Mouse (Mus musculus): ENCODE results near the gene Csdc2. TPM values are rescaled to one million over a fixed set of nuclear protein-coding genes. Genes with fewer than 3 reads are reported as not detected.
"Not testable (repeated sequence)": the region's sequence is repeated elsewhere in the genome, so short reads cannot be mapped to it uniquely, and the experiment has no call there.

The Csdc2 gene
- total RNA-seq, 1 experiment: 1.2 TPM

DNA sequence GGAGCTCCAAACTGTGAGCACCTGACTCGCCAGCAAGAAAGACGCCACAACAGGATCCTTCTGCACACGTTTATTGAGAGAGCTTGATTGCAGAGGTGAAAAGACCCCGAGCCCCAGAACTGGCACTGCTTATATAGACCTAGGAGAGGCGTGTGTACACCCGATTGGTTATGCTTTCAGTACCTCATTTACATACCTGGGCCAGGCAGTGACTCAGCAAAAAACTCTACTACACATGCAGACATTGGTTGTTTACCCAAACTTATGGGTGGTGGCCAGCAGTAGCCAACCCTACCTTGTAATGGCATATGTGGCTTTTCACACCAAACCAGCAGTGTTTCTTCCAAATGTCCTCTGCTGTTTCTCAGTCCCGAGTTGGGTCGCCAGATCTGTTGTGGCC is 38.6 kb downstream of the Csdc2 start:
- H3K36me3 ChIP-seq (ENCODE audit: control insufficient read depth, insufficient read depth, low read length, poor library complexity, severe bottlenecking); H3K4me3 ChIP-seq (ENCODE audit: insufficient read depth in 1 of 2, low read depth in 1 of 2, low read length in 2 of 2, poor library complexity in 1 of 2, severe bottlenecking in 1 of 2); H3K9ac ChIP-seq (ENCODE audit: insufficient read depth, low read depth, low read length, poor library complexity, severe bottlenecking); in situ Hi-C loops (cut with MboI; ENCODE audit: low sequenced_read_pairs in 2 of 2, unreplicated experiment in 2 of 2); DNase-seq (ENCODE audit: low read depth, low spot score); H3K4me1 ChIP-seq (ENCODE audit: control insufficient read depth in 2 of 2, insufficient read depth in 2 of 2, low read length in 2 of 2, poor library complexity in 1 of 2): not testable (repeated sequence)
- Histone ChIP-seq H3K27ac (ENCODE audit: insufficient read depth, low read depth, low read length, poor library complexity, severe bottlenecking) (peak overlapping the region; percentile 76), H3K9me3 (ENCODE audit: control insufficient read depth, insufficient read depth, low read depth, low read length) (peaks cover 12% of the 10 kb centered on the region)
- TF ChIP-seq MAFK (IDR thresholded peaks at IDR 0.05; ENCODE audit: insufficient read depth, low read depth, low read length): peak; percentile 87

DNA sequence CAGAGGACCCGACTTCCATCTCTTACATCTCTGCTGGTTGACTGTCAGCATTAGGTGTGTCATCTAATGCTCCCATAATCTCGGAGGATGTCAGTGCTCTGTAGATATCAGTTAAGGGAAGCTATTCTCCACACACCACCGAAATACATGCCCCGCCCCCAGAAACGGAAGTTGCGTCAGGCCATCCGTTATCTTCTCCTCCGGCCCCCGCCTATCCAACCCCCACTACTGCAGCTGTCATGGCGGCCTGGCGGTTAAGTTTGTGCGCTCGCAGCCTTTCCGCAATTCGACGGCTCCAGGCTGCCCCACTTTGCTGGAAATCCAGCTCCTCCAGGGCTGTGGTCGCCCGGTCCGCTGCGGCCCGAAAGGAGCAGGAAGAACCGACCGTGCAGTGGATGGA is 43.8 kb downstream of the Csdc2 start, which contains the start of gene 1700029P11Rik:
TSS of gene 1700029P11Rik (plus strand) at position 220 of the 400 bp plus-strand sequence.
- H3K27ac ChIP-seq (ENCODE audit: insufficient read depth, low read depth, low read length, poor library complexity, severe bottlenecking): peak within 1 kb of the TSS; percentile 57; the same call in 1 of the 2 replicates
- H3K9me3 ChIP-seq (ENCODE audit: control insufficient read depth, insufficient read depth, low read depth, low read length): peaks cover 3% of the 10 kb centered on the region; the same call in 1 of the 2 replicates
- TF ChIP-seq CHD2 (IDR thresholded peaks at IDR 0.05; ENCODE audit: low read depth, low read length): no peak
- TF ChIP-seq MAFK (IDR thresholded peaks at IDR 0.05; ENCODE audit: insufficient read depth, low read depth, low read length): no peak
- TF ChIP-seq ZNF384 (IDR thresholded peaks at IDR 0.05; ENCODE audit: low read depth, low read length): no peak
- no peak for TF ChIP-seq HCFC1 (IDR thresholded peaks at IDR 0.05; ENCODE audit: borderline replicate concordance, insufficient read depth, low read length)
- no peak for TF ChIP-seq ZC3H11A (IDR thresholded peaks at IDR 0.05; ENCODE audit: borderline replicate concordance, low read depth, low read length)
- no peaks in the 10 kb centered on the region for H3K36me3 ChIP-seq (ENCODE audit: control insufficient read depth, insufficient read depth, low read length, poor library complexity, severe bottlenecking)
- DNase-seq (ENCODE audit: low read depth, low spot score): no peak
- H3K4me3 ChIP-seq (ENCODE audit: insufficient read depth in 1 of 2, low read depth in 1 of 2, low read length in 2 of 2, poor library complexity in 1 of 2, severe bottlenecking in 1 of 2): peak within 1 kb of the TSS; percentile 57 to 58
- in situ Hi-C loops (cut with MboI; ENCODE audit: low sequenced_read_pairs in 2 of 2, unreplicated experiment in 2 of 2): no loop called here
- peak within 1 kb of the TSS; percentile 76 for H3K9ac ChIP-seq (ENCODE audit: insufficient read depth, low read depth, low read length, poor library complexity, severe bottlenecking)
- no peaks in the 10 kb centered on the region for H3K4me1 ChIP-seq (ENCODE audit: control insufficient read depth in 2 of 2, insufficient read depth in 2 of 2, low read length in 2 of 2, poor library complexity in 1 of 2)

GRCm38 (mm10) chr15:81982173-81982572 is 45.6 kb downstream of the Csdc2 start:
- in situ Hi-C loops (cut with MboI; ENCODE audit: low sequenced_read_pairs in 2 of 2, unreplicated experiment in 2 of 2): no loop called here
- Histone ChIP-seq H3K9ac (ENCODE audit: insufficient read depth, low read depth, low read length, poor library complexity, severe bottlenecking) (no peak overlapping the region), H3K9me3 (ENCODE audit: control insufficient read depth, insufficient read depth, low read depth, low read length) (no peaks in the 10 kb centered on the region), H3K4me1 (ENCODE audit: control insufficient read depth in 2 of 2, insufficient read depth in 2 of 2, low read length in 2 of 2, poor library complexity in 1 of 2) (no peaks in the 10 kb centered on the region), H3K27ac (ENCODE audit: insufficient read depth, low read depth, low read length, poor library complexity, severe bottlenecking) (no peak overlapping the region), H3K36me3 (ENCODE audit: control insufficient read depth, insufficient read depth, low read length, poor library complexity, severe bottlenecking) (no peaks in the 10 kb centered on the region), H3K4me3 (ENCODE audit: insufficient read depth in 1 of 2, low read depth in 1 of 2, low read length in 2 of 2, poor library complexity in 1 of 2, severe bottlenecking in 1 of 2) (no peak overlapping the region)
- no peak for DNase-seq (ENCODE audit: low read depth, low spot score)
- TF ChIP-seq HCFC1 (IDR thresholded peaks at IDR 0.05; ENCODE audit: borderline replicate concordance, insufficient read depth, low read length) (peak; percentile 86), CHD2 (IDR thresholded peaks at IDR 0.05; ENCODE audit: low read depth, low read length) (no peak), ZC3H11A (IDR thresholded peaks at IDR 0.05; ENCODE audit: borderline replicate concordance, low read depth, low read length) (no peak)

- in situ Hi-C loops (cut with MboI; ENCODE audit: low sequenced_read_pairs in 2 of 2, unreplicated experiment in 2 of 2): loop anchor here in 1 of 2 experiments (5.0 kb wide), 1 partner anchor 33 kb away; no protein-coding TSS in a partner anchor
- H3K27ac ChIP-seq (ENCODE audit: insufficient read depth, low read depth, low read length, poor library complexity, severe bottlenecking): no peak overlapping the region
Observed at GRCm38 (mm10) chr15:81985267-81986161, 49.0 kb downstream of the Csdc2 start.

More at GRCm38 (mm10) chr15:81985267-81986161, 49.0 kb downstream of the Csdc2 start:
- Histone ChIP-seq H3K36me3 (ENCODE audit: control insufficient read depth, insufficient read depth, low read length, poor library complexity, severe bottlenecking) (no peaks in the 10 kb centered on the region), H3K9me3 (ENCODE audit: control insufficient read depth, insufficient read depth, low read depth, low read length) (no peaks in the 10 kb centered on the region), H3K4me3 (ENCODE audit: insufficient read depth in 1 of 2, low read depth in 1 of 2, low read length in 2 of 2, poor library complexity in 1 of 2, severe bottlenecking in 1 of 2) (no peak overlapping the region), H3K9ac (ENCODE audit: insufficient read depth, low read depth, low read length, poor library complexity, severe bottlenecking) (no peak overlapping the region), H3K4me1 (ENCODE audit: control insufficient read depth in 2 of 2, insufficient read depth in 2 of 2, low read length in 2 of 2, poor library complexity in 1 of 2) (no peaks in the 10 kb centered on the region; a peak in 1 of 4 replicates)
- TF ChIP-seq ZC3H11A (IDR thresholded peaks at IDR 0.05; ENCODE audit: borderline replicate concordance, low read depth, low read length): no peak
- TF ChIP-seq CHD2 (IDR thresholded peaks at IDR 0.05; ENCODE audit: low read depth, low read length): no peak
- no peak for TF ChIP-seq HCFC1 (IDR thresholded peaks at IDR 0.05; ENCODE audit: borderline replicate concordance, insufficient read depth, low read length)
- no peak for TF ChIP-seq ZNF384 (IDR thresholded peaks at IDR 0.05; ENCODE audit: low read depth, low read length)
- TF ChIP-seq MAFK (IDR thresholded peaks at IDR 0.05; ENCODE audit: insufficient read depth, low read depth, low read length): no peak
- no peak for DNase-seq (ENCODE audit: low read depth, low spot score)
